Mouse (Mus musculus): ENCODE measurements around the gene Caln1. TPM values are rescaled to one million over a fixed set of nuclear protein-coding genes. Genes with fewer than 3 reads are reported as not detected.

Gene Caln1
- polyA plus RNA-seq, 1 experiment from 2014 or later, result 2.5 TPM

DNA sequence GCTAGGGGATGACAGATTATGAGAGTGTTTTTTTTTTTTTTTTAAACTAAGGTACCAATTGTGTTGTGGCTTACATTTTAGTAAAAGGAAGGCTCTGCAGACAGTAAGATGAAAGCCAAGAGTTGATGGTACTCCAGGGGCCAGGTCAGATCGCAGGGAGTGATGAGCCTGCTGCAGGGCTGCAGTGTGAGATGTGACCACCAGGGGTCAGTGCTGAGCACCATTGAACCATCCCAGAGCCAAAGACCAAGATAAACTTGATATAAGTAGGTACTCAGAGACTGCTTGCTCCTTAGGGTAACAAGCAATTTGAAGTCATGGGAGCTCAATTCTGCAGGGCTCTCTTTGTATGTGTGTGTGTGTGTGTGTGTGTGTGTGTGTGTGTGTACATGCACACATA, 35.9 kb downstream of the Caln1 start:
- ATAC-seq, result no peak
- H3K36me3 ChIP-seq (ENCODE audit: control insufficient read depth, insufficient read depth, low read length), result no peaks in the 10 kb centered on the region
- H3K9ac ChIP-seq (ENCODE audit: low read length), result no peak overlapping the region
- H3K27ac ChIP-seq (ENCODE audit: low read depth, low read length), result no peak overlapping the region
- H3K4me2 ChIP-seq (ENCODE audit: low read length), result no peak overlapping the region
- no peaks in the 10 kb centered on the region for H3K4me1 ChIP-seq (ENCODE audit: control insufficient read depth, insufficient read depth, low read length)
- DNase-seq (ENCODE audit: low spot score), result peak; percentile 58
- H3K9me3 ChIP-seq (replicated peaks; ENCODE audit: control insufficient read depth, low read length), result no peaks in the 10 kb centered on the region
- 42% methylated on average over 1 of the region's 1 CpGs for WGBS
- H3K27me3 ChIP-seq (replicated peaks; ENCODE audit: control insufficient read depth, insufficient read depth, low read length), result no peaks in the 10 kb centered on the region
- H3K4me3 ChIP-seq (ENCODE audit: low read depth, low read length), result no peak overlapping the region

DNA sequence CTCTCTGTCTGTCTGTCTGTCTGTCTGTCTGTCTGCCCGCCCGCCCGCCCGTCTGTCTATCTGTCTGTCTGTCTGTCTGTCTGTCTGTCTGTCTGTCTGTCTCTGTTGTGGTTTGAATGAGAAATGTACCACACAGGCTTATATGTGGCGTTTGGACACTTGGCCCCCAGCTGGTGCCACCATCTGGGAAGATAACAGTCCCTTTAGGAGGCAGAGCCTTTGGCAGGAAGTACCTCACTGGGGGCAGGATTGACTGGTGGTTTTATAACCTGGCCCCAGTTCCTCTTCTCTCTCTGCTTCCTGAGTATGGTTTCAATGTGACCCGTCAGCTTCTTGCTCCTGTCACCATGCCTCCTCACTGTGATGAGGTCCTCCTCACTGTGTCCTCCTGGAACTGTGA, 40.5 kb downstream of the Caln1 start:
- no peak for DNase-seq (ENCODE audit: low spot score)
- H3K9ac ChIP-seq (ENCODE audit: low read length), result no peak overlapping the region
- no peaks in the 10 kb centered on the region for H3K4me1 ChIP-seq (ENCODE audit: control insufficient read depth, insufficient read depth, low read length)
- ATAC-seq, result no peak
- H3K9me3 ChIP-seq (replicated peaks; ENCODE audit: control insufficient read depth, low read length), result 0 out of 2 replicates have a peak, but pooled peaks cover 5% of the 10 kb centered on the region
- H3K27ac ChIP-seq (ENCODE audit: low read depth, low read length), result no peak overlapping the region
- H3K4me2 ChIP-seq (ENCODE audit: low read length), result no peak overlapping the region
- H3K36me3 ChIP-seq (ENCODE audit: control insufficient read depth, insufficient read depth, low read length), result no peaks in the 10 kb centered on the region
- WGBS, result 87% methylated on average over 6 of the region's 6 CpGs
- no peaks in the 10 kb centered on the region for H3K27me3 ChIP-seq (replicated peaks; ENCODE audit: control insufficient read depth, insufficient read depth, low read length)
- H3K4me3 ChIP-seq (ENCODE audit: low read depth, low read length), result no peak overlapping the region

DNA sequence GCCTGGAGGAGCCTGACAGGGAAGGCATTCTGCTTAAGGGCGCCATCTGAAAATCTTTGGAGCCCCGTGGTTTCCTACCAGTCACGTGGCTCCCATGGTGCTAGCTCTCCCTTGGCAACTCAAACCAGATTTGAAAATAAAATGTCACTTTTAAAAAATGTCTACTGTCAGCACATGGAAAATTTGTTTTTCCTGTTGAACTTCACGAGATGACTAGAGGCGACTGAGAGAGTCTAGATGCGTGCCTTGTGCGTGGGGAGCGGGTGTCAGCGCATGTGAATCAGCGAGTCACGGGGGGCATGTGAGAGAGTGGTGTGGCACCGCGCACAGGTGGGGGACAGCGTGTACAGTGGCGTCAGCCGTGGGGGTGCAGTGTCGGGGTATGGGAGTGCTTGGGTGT, 42.3 kb downstream of the Caln1 start:
- whole genome bisulfite sequencing, result 95% methylated on average over 17 of the region's 17 CpGs
- H3K4me3 ChIP-seq (ENCODE audit: low read depth, low read length), result no peak overlapping the region
- no peaks in the 10 kb centered on the region for H3K4me1 ChIP-seq (ENCODE audit: control insufficient read depth, insufficient read depth, low read length)
- ATAC-seq (no peak), DNase-seq (ENCODE audit: low spot score) (no peak)
- H3K9me3 ChIP-seq (replicated peaks; ENCODE audit: control insufficient read depth, low read length), result 0 out of 2 replicates have a peak, but pooled peaks cover 5% of the 10 kb centered on the region
- H3K36me3 ChIP-seq (ENCODE audit: control insufficient read depth, insufficient read depth, low read length), result no peaks in the 10 kb centered on the region
- no peak overlapping the region for H3K27ac ChIP-seq (ENCODE audit: low read depth, low read length)
- H3K27me3 ChIP-seq (replicated peaks; ENCODE audit: control insufficient read depth, insufficient read depth, low read length), result no peaks in the 10 kb centered on the region
- H3K9ac ChIP-seq (ENCODE audit: low read length), result no peak overlapping the region
- no peak overlapping the region for H3K4me2 ChIP-seq (ENCODE audit: low read length)

DNA sequence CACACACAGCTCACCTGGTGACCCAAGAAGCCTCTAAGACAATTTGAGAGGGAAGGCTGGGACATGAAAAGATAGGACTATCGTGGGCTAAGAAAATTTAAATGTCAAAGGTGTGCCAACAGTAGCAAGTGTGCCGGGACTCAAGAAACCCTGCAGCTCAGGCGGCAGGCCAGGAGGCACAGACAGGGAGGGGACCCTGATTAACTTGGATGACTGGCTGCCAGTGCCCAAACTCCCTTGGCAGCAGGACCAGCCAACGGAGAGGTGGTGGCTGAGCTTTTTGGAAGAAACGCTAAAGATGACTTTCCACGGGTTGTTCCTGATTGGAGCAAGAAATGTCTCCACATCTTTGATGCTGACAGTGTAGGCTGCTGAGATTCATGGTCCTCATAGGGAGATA, 78.2 kb downstream of the Caln1 start:
- no peak overlapping the region for H3K4me3 ChIP-seq (ENCODE audit: low read depth, low read length)
- H3K4me1 ChIP-seq (ENCODE audit: control insufficient read depth, insufficient read depth, low read length), result no peaks in the 10 kb centered on the region
- H3K4me2 ChIP-seq (ENCODE audit: low read length), result no peak overlapping the region; the same call in 1 of the 2 replicates
- H3K27ac ChIP-seq (ENCODE audit: low read depth, low read length), result no peak overlapping the region
- H3K27me3 ChIP-seq (replicated peaks; ENCODE audit: control insufficient read depth, insufficient read depth, low read length), result peaks cover 31% of the 10 kb centered on the region
- DNase-seq (ENCODE audit: low spot score) (no peak), ATAC-seq (no peak)
- WGBS, result 34% methylated on average over 6 of the region's 6 CpGs
- no peaks in the 10 kb centered on the region for H3K9me3 ChIP-seq (replicated peaks; ENCODE audit: control insufficient read depth, low read length)
- H3K9ac ChIP-seq (ENCODE audit: low read length), result no peak overlapping the region
- H3K36me3 ChIP-seq (ENCODE audit: control insufficient read depth, insufficient read depth, low read length), result no peaks in the 10 kb centered on the region

DNA sequence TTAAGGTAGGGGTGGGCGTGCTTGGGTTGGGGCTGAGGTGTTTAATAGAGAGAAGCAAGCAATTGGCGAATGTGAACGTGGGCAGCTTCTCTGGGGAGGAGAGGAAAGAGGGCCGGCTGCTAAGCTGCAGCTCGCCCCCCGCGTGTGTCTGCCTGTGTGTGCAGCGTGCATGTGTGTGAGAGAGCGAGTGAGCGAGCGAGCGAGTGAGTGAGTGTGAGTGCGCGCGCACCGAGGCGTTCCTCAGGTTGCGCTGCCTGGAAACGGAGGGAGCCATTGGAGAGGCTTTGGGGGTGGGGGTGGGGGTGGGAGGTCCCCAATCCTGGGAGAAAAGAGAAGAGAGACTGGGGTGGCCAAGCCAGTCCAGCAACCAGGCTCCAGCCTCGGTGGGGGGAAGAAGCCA, 79.2 kb downstream of the Caln1 start:
- H3K9ac ChIP-seq (ENCODE audit: low read length), result peak overlapping the region; percentile 61
- peaks cover 31% of the 10 kb centered on the region for H3K27me3 ChIP-seq (replicated peaks; ENCODE audit: control insufficient read depth, insufficient read depth, low read length)
- ATAC-seq (peak; percentile 65), DNase-seq (ENCODE audit: low spot score) (peak; percentile 68)
- no peaks in the 10 kb centered on the region for H3K9me3 ChIP-seq (replicated peaks; ENCODE audit: control insufficient read depth, low read length)
- 0% methylated on average over 20 of the region's 20 CpGs for WGBS
- no peaks in the 10 kb centered on the region for H3K4me1 ChIP-seq (ENCODE audit: control insufficient read depth, insufficient read depth, low read length)
- no peak overlapping the region for H3K27ac ChIP-seq (ENCODE audit: low read depth, low read length)
- H3K4me2 ChIP-seq (ENCODE audit: low read length), result peak overlapping the region; percentile 96
- H3K36me3 ChIP-seq (ENCODE audit: control insufficient read depth, insufficient read depth, low read length), result no peaks in the 10 kb centered on the region
- H3K4me3 ChIP-seq (ENCODE audit: low read depth, low read length), result peak overlapping the region; percentile 52

DNA sequence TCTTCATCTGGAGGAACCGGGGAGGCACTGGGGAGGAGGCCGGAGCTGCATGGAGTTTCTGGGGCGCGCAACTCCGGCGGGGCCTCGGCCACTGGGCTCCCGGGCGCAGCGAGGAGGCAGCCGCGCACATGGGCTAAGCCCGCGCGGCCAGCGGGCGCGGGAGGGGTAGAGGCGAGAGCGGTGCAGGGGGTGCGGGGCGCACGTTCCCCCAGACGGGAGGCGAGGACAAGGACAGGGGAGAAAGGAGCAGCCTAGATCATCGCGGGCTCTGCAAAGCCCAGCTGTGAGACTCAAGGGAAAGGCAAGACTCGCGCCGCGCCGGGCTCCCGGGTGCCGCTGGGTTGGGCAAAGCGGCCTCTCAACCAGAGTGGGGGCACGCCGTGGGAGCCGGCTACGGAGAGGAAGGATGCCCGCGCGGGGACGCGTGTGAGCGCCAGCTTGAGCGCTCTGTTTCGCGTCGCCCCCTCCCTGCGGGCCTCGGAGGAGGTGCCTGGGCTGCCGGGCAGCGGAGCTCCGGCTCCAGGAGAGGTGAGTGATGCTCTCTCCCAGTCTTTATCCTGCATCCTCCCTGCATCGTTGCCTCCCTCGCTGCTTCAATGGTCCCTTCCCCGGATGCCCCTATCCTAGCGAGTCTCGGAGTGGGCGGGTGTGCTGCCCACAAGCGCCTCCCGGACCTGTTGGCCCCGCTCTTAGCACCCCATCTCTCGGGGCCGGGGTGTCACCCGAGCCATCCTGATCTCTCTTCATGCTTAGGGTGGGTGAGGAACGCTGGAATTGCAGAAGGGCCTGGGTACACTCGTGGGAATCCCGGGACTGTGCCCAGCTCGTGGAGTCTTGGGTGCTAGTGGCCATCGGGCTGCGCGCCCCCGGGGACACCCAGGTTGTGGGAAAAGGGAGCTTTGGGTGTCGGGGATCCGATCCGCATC, 79.9 kb downstream of the Caln1 start:
- peak; percentile 39 for DNase-seq (ENCODE audit: low spot score)
- Histone ChIP-seq H3K36me3 (ENCODE audit: control insufficient read depth, insufficient read depth, low read length) (no peaks in the 10 kb centered on the region), H3K4me1 (ENCODE audit: control insufficient read depth, insufficient read depth, low read length) (no peaks in the 10 kb centered on the region), H3K27ac (ENCODE audit: low read depth, low read length) (no peak overlapping the region), H3K4me3 (ENCODE audit: low read depth, low read length) (peak overlapping the region; percentile 52), H3K27me3 (replicated peaks; ENCODE audit: control insufficient read depth, insufficient read depth, low read length) (peaks cover 31% of the 10 kb centered on the region), H3K4me2 (ENCODE audit: low read length) (peak overlapping the region; percentile 96), H3K9me3 (replicated peaks; ENCODE audit: control insufficient read depth, low read length) (no peaks in the 10 kb centered on the region), H3K9ac (ENCODE audit: low read length) (peak overlapping the region; percentile 61)
- WGBS, result under 1% methylated on average over 74 of the region's 77 CpGs
- peak; percentile 69 for ATAC-seq

DNA sequence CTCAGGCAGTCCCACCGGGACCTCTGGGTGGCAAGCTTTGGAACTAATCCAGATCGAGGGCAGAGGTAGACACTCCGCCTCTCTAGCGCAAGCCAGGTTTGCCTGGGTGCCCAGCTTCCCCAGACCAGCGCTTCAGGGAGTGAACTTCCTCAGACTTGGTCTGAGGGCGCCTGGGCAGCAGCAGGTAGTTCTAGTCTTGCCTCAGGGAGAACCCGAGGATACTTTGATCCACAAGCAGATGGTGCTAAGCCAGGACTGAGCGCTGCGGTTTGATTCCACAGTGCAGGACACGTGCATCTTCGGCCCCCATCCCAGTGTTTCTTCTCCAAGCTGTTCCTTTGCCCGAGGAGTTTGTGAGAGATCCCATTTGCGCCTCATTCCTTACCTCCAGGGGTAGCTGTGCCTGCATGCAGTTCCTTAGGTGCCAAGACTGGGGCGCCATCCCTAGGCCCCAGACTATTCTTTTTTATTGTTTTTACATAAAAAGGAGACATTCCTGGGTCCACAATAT, 80.8 kb downstream of the Caln1 start:
- Histone ChIP-seq H3K4me2 (ENCODE audit: low read length) (peak overlapping the region; percentile 96), H3K9me3 (replicated peaks; ENCODE audit: control insufficient read depth, low read length) (no peaks in the 10 kb centered on the region), H3K9ac (ENCODE audit: low read length) (peak overlapping the region; percentile 61; the same call in 1 of the 2 replicates), H3K27me3 (replicated peaks; ENCODE audit: control insufficient read depth, insufficient read depth, low read length) (peaks cover 31% of the 10 kb centered on the region), H3K4me3 (ENCODE audit: low read depth, low read length) (peak overlapping the region; percentile 52), H3K4me1 (ENCODE audit: control insufficient read depth, insufficient read depth, low read length) (no peaks in the 10 kb centered on the region), H3K27ac (ENCODE audit: low read depth, low read length) (no peak overlapping the region), H3K36me3 (ENCODE audit: control insufficient read depth, insufficient read depth, low read length) (no peaks in the 10 kb centered on the region)
- DNase-seq (ENCODE audit: low spot score) (no peak), ATAC-seq (no peak)
- 4% methylated on average over 14 of the region's 14 CpGs for WGBS

DNA sequence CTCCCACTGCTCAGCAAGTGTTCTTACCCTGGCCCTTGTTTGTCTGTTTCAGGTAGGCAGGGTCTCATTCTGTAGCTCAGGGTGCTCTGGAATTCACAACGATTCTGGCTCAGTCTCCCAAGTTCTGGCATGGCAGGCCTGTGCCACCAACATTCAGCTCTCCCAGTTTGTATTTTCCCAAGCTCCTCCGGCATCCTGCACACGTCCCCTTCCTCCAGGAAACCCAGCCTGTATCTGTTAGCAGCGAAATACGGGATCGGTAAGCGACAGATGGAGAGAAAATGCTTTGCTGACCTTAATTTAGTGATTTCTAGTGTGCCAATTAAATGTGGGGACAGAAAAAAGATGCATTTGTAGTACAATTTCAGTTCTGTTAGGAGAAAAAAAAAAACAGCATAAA, 88.8 kb downstream of the Caln1 start:
- no peak for ATAC-seq
- 91% methylated on average over 7 of the region's 7 CpGs for WGBS
- no peak for DNase-seq (ENCODE audit: low spot score)
- no peak overlapping the region for H3K27ac ChIP-seq (ENCODE audit: low read depth, low read length)
- no peaks in the 10 kb centered on the region for H3K9me3 ChIP-seq (replicated peaks; ENCODE audit: control insufficient read depth, low read length)
- H3K9ac ChIP-seq (ENCODE audit: low read length), result no peak overlapping the region
- H3K4me2 ChIP-seq (ENCODE audit: low read length), result no peak overlapping the region
- no peaks in the 10 kb centered on the region for H3K4me1 ChIP-seq (ENCODE audit: control insufficient read depth, insufficient read depth, low read length)
- no peaks in the 10 kb centered on the region for H3K36me3 ChIP-seq (ENCODE audit: control insufficient read depth, insufficient read depth, low read length)
- no peaks in the 10 kb centered on the region for H3K27me3 ChIP-seq (replicated peaks; ENCODE audit: control insufficient read depth, insufficient read depth, low read length)
- no peak overlapping the region for H3K4me3 ChIP-seq (ENCODE audit: low read depth, low read length)

DNA sequence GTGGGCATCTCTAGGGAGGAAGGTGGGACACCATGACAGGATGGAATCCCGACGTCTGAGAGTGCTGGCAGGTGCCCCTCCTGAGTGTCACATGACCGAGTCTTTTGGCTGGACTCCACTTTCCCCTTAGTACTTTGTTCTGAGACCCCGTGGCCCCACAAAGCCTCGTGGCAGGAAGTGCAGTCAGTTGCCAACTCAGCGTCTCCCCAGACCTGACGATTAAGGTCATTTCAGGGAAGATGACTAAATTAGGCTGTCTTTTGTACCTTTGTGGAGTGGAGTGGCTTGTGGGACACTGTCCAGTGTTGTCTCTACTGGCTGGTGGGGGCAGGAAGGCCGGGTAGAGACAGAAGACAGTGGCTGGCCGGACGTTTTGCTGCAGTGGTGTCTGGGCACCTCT, 103.0 kb downstream of the Caln1 start:
- Histone ChIP-seq H3K4me2 (ENCODE audit: low read length) (no peak overlapping the region), H3K4me3 (ENCODE audit: low read depth, low read length) (no peak overlapping the region), H3K36me3 (ENCODE audit: control insufficient read depth, insufficient read depth, low read length) (no peaks in the 10 kb centered on the region), H3K27me3 (replicated peaks; ENCODE audit: control insufficient read depth, insufficient read depth, low read length) (no peaks in the 10 kb centered on the region), H3K9ac (ENCODE audit: low read length) (no peak overlapping the region), H3K4me1 (ENCODE audit: control insufficient read depth, insufficient read depth, low read length) (no peaks in the 10 kb centered on the region), H3K9me3 (replicated peaks; ENCODE audit: control insufficient read depth, low read length) (peaks cover 4% of the 10 kb centered on the region; the same call in 1 of the 2 replicates), H3K27ac (ENCODE audit: low read depth, low read length) (no peak overlapping the region)
- WGBS, result 71% methylated on average over 10 of the region's 10 CpGs
- DNase-seq (ENCODE audit: low spot score) (no peak), ATAC-seq (no peak)
